Mouse (Mus musculus): Measurements from ENCODE around the gene Kdm6b. TPM values are rescaled to one million over a fixed set of nuclear protein-coding genes. Genes with fewer than 3 reads are reported as not detected.
A peak's percentile ranks its signal among the peaks of the same experiment; 100 is the strongest.

The Kdm6b gene
- polyA plus RNA-seq, 1 experiment from 2014 or later, result 40.8 TPM

- no peak for DNase-seq (ENCODE audit: low spot score)
- Histone ChIP-seq H3K36me3 (no peaks in the 10 kb centered on the region), H3K4me3 (no peak overlapping the region), H3K27me3 (ENCODE audit: low read depth, poor library complexity, severe bottlenecking) (peaks cover under 1% of the 10 kb centered on the region; the same call in 1 of the 2 replicates), H3K9me3 (replicated peaks) (no peaks in the 10 kb centered on the region), H3K4me1 (peaks cover 20% of the 10 kb centered on the region), H3K27ac (no peak overlapping the region)
- 62% methylated on average over 2 of the region's 2 CpGs for WGBS
These were observed 15.8 kb upstream of the Kdm6b start for GRCm38 (mm10) chr11:69429313-69429712.

- WGBS, result 22% methylated on average over 4 of the region's 4 CpGs
- Histone ChIP-seq H3K27ac (no peak overlapping the region), H3K4me3 (no peak overlapping the region), H3K4me1 (peaks cover 20% of the 10 kb centered on the region), H3K27me3 (ENCODE audit: low read depth, poor library complexity, severe bottlenecking) (peaks cover 6% of the 10 kb centered on the region; the same call in 1 of the 2 replicates), H3K36me3 (no peaks in the 10 kb centered on the region), H3K9me3 (replicated peaks) (no peaks in the 10 kb centered on the region)
- no peak for DNase-seq (ENCODE audit: low spot score)
These were observed 15.3 kb upstream of the Kdm6b start for GRCm38 (mm10) chr11:69428751-69429150.

GRCm38 (mm10) chr11:69426246-69426645 lies 12.8 kb upstream of the Kdm6b start:
- WGBS, result 81% methylated on average over 2 of the region's 2 CpGs
- no peak for DNase-seq (ENCODE audit: low spot score)
- Histone ChIP-seq H3K36me3 (no peaks in the 10 kb centered on the region), H3K27ac (no peak overlapping the region), H3K9me3 (replicated peaks) (no peaks in the 10 kb centered on the region), H3K4me3 (no peak overlapping the region), H3K27me3 (ENCODE audit: low read depth, poor library complexity, severe bottlenecking) (peaks cover 31% of the 10 kb centered on the region), H3K4me1 (peaks cover 19% of the 10 kb centered on the region)

- peaks cover 38% of the 10 kb centered on the region for H3K27me3 ChIP-seq (ENCODE audit: low read depth, poor library complexity, severe bottlenecking)
- peaks cover 36% of the 10 kb centered on the region for H3K4me1 ChIP-seq
- no peak overlapping the region for H3K4me3 ChIP-seq
- WGBS, result 81% methylated on average over 6 of the region's 6 CpGs
- no peak for DNase-seq (ENCODE audit: low spot score)
- no peaks in the 10 kb centered on the region for H3K9me3 ChIP-seq (replicated peaks)
- no peaks in the 10 kb centered on the region for H3K36me3 ChIP-seq
- no peak overlapping the region for H3K27ac ChIP-seq
These were observed 10.4 kb upstream of the Kdm6b start for GRCm38 (mm10) chr11:69423885-69424284.

GRCm38 (mm10) chr11:69422842-69423241 lies 9.4 kb upstream of the Kdm6b start:
- H3K4me1 ChIP-seq, result peaks cover 39% of the 10 kb centered on the region
- DNase-seq (ENCODE audit: low spot score), result no peak
- WGBS, result 86% methylated on average over 10 of the region's 10 CpGs

GRCm38 (mm10) chr11:69421131-69421977 lies 7.9 kb upstream of the Kdm6b start:
- Histone ChIP-seq H3K4me3 (peak overlapping the region; percentile 87), H3K36me3 (no peaks in the 10 kb centered on the region), H3K9me3 (replicated peaks) (no peaks in the 10 kb centered on the region), H3K27me3 (ENCODE audit: low read depth, poor library complexity, severe bottlenecking) (peaks cover 38% of the 10 kb centered on the region), H3K27ac (no peak overlapping the region; the same call in 1 of the 2 replicates), H3K4me1 (peaks cover 54% of the 10 kb centered on the region)
- WGBS, result 10% methylated on average over 25 of the region's 25 CpGs
- DNase-seq (ENCODE audit: low spot score), result no peak

More at GRCm38 (mm10) chr11:69422842-69423241, 9.4 kb upstream of the Kdm6b start:
- H3K27me3 ChIP-seq (ENCODE audit: low read depth, poor library complexity, severe bottlenecking), result peaks cover 38% of the 10 kb centered on the region
- no peaks in the 10 kb centered on the region for H3K9me3 ChIP-seq (replicated peaks)
- H3K36me3 ChIP-seq, result no peaks in the 10 kb centered on the region
- no peak overlapping the region for H3K27ac ChIP-seq
- no peak overlapping the region for H3K4me3 ChIP-seq

GRCm38 (mm10) chr11:69420554-69421000 lies 7.1 kb upstream of the Kdm6b start:
- H3K9me3 ChIP-seq (replicated peaks), result no peaks in the 10 kb centered on the region
- H3K27me3 ChIP-seq (ENCODE audit: low read depth, poor library complexity, severe bottlenecking), result peaks cover 38% of the 10 kb centered on the region
- peak overlapping the region; percentile 87 for H3K4me3 ChIP-seq
- DNase-seq (ENCODE audit: low spot score), result no peak
- 7% methylated on average over 10 of the region's 10 CpGs for WGBS
- H3K4me1 ChIP-seq, result peaks cover 61% of the 10 kb centered on the region
- H3K36me3 ChIP-seq, result no peaks in the 10 kb centered on the region
- peak overlapping the region; percentile 100 for H3K27ac ChIP-seq

GRCm38 (mm10) chr11:69419813-69420553 lies 6.5 kb upstream of the Kdm6b start:
- Histone ChIP-seq H3K4me3 (peak overlapping the region; percentile 87), H3K4me1 (peaks cover 67% of the 10 kb centered on the region), H3K27ac (peak overlapping the region; percentile 100), H3K9me3 (replicated peaks) (no peaks in the 10 kb centered on the region), H3K36me3 (no peaks in the 10 kb centered on the region), H3K27me3 (ENCODE audit: low read depth, poor library complexity, severe bottlenecking) (peaks cover 38% of the 10 kb centered on the region)
- DNase-seq (ENCODE audit: low spot score), result peak; percentile 72
- WGBS, result under 1% methylated on average over 30 of the region's 31 CpGs

GRCm38 (mm10) chr11:69419443-69419812 lies 6.0 kb upstream of the Kdm6b start:
- 0% methylated on average over 19 of the region's 19 CpGs for WGBS
- H3K27ac ChIP-seq, result peak overlapping the region; percentile 100
- peak; percentile 71 for DNase-seq (ENCODE audit: low spot score)
- H3K4me1 ChIP-seq, result peaks cover 72% of the 10 kb centered on the region
- no peaks in the 10 kb centered on the region for H3K36me3 ChIP-seq
- H3K27me3 ChIP-seq (ENCODE audit: low read depth, poor library complexity, severe bottlenecking), result peaks cover 38% of the 10 kb centered on the region
- peak overlapping the region; percentile 87 for H3K4me3 ChIP-seq
- no peaks in the 10 kb centered on the region for H3K9me3 ChIP-seq (replicated peaks)

GRCm38 (mm10) chr11:69418481-69419442 lies 5.3 kb upstream of the Kdm6b start:
- no peaks in the 10 kb centered on the region for H3K9me3 ChIP-seq (replicated peaks)
- peaks cover 79% of the 10 kb centered on the region for H3K4me1 ChIP-seq
- peak; percentile 96 for DNase-seq (ENCODE audit: low spot score)
- H3K27ac ChIP-seq, result peak overlapping the region; percentile 100
- peaks cover 4% of the 10 kb centered on the region for H3K36me3 ChIP-seq
- H3K27me3 ChIP-seq (ENCODE audit: low read depth, poor library complexity, severe bottlenecking), result peaks cover 33% of the 10 kb centered on the region
- under 1% methylated on average over 45 of the region's 45 CpGs for WGBS
- peak overlapping the region; percentile 87 for H3K4me3 ChIP-seq

GRCm38 (mm10) chr11:69417449-69418384 lies 4.2 kb upstream of the Kdm6b start:
- under 1% methylated on average over 39 of the region's 39 CpGs for WGBS
- Histone ChIP-seq H3K27me3 (ENCODE audit: low read depth, poor library complexity, severe bottlenecking) (peaks cover 22% of the 10 kb centered on the region), H3K4me1 (peaks cover 89% of the 10 kb centered on the region), H3K36me3 (peaks cover 15% of the 10 kb centered on the region), H3K4me3 (peak overlapping the region; percentile 87), H3K9me3 (replicated peaks) (no peaks in the 10 kb centered on the region), H3K27ac (peak overlapping the region; percentile 100)
- peak; percentile 94 for DNase-seq (ENCODE audit: low spot score)
